17 mouse cellular contexts compared by ENCODE assay signal in the genomic region with DNA sequence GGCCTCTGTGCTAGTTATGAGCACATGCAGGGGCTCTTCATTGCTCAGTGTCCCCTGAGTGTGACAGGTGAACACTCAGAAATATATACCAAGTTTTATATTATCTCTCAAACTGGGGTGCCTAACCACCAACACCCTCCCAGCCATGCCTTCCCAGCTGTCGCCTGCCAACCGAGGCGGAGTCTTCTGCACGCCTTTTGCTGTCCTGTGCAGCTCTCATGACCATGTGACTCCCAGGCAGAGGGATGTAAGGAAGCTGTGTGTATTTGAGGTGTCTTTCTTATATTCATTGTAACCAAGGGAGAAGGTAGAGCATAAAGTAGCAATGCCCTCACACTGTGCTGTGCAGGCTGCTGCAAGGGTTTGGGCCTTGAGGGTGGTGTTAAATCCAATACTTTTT.
"Had no signal": no experiment of that assay in that cellular context is flagged by ENCODE, and none has a peak within 500 bp of the region (broad histone marks: within the 10 kb centered on the region; RNA-seq: fewer than 3 reads in every experiment).

No protein-coding gene starts in this region.

- H3K9me3 ChIP-seq: limb, embryonic 10.5 days; limb, embryonic 13.5 days; megakaryocyte, embryonic 14.5 days had no signal

- H3K27ac ChIP-seq: limb, embryonic 10.5 days; limb, embryonic 13.5 days; liver, embryonic 14.5 days; macrophage had no signal

- H3K4me3 ChIP-seq: limb, embryonic 10.5 days; limb, embryonic 13.5 days had no signal

- H3K27me3 ChIP-seq: limb, embryonic 13.5 days; megakaryocyte, embryonic 14.5 days had no signal

- H3K9ac ChIP-seq: limb, embryonic 13.5 days; liver, embryonic 14.5 days; liver, postnatal 0 days; lung, embryonic 14.5 days had no signal

- DNase-seq: kidney, adult 18-20 months; kidney, adult 9 months; kidney, postnatal 14 days; layer of hippocampus, postnatal 36 days; liver, postnatal 0 days; midbrain, embryonic 14.5 days; thymus, adult 18-20 months; thymus, postnatal 14 days; thymus, postnatal 4 days had no signal

- ATAC-seq: inflammation-experienced regulatory T-cells, adult 6 months had no signal

- H3K4me2 ChIP-seq: limb, embryonic 13.5 days; lung, embryonic 14.5 days; midbrain, embryonic 11.5 days had no signal
